Mouse (Mus musculus): ENCODE data around the gene Nat9. TPM values are rescaled to one million over a fixed set of nuclear protein-coding genes. Genes with fewer than 3 reads are reported as not detected.
A peak's percentile ranks its signal among the peaks of the same experiment; 100 is the strongest.

Gene Nat9
- polyA plus RNA-seq, 1 experiment, result 35.3 TPM

GRCm38 (mm10) chr11:115179191-115179590 is 8.5 kb downstream of the Nat9 start:
- WGBS, result 51% methylated on average over 6 of the region's 6 CpGs
- H3K27me3 ChIP-seq (replicated peaks; ENCODE audit: control insufficient read depth, insufficient read depth, low read length), result no peaks in the 10 kb centered on the region
- H3K4me1 ChIP-seq (ENCODE audit: control insufficient read depth, insufficient read depth, low read length), result peaks cover 42% of the 10 kb centered on the region
- DNase-seq, result no peak
- no peak overlapping the region for H3K4me3 ChIP-seq (ENCODE audit: insufficient read depth, low read depth, low read length)
- H3K27ac ChIP-seq (ENCODE audit: insufficient read depth, low read depth, low read length), result peak overlapping the region; percentile 63
- TF ChIP-seq POLR2A (IDR thresholded peaks at IDR 0.05; ENCODE audit: low read depth, low read length) (no peak), CTCF (conservative IDR thresholded peaks at IDR 0.05; ENCODE audit: insufficient read depth, insufficient read length, low read depth, low read length) (no peak)
- no peaks in the 10 kb centered on the region; the same call in 1 of the 2 replicates for H3K36me3 ChIP-seq (ENCODE audit: control insufficient read depth, insufficient read depth, low read length)

GRCm38 (mm10) chr11:115178766-115179165 is 8.9 kb downstream of the Nat9 start:
- Histone ChIP-seq H3K27me3 (replicated peaks; ENCODE audit: control insufficient read depth, insufficient read depth, low read length) (no peaks in the 10 kb centered on the region), H3K27ac (ENCODE audit: insufficient read depth, low read depth, low read length) (peak overlapping the region; percentile 63), H3K36me3 (ENCODE audit: control insufficient read depth, insufficient read depth, low read length) (no peaks in the 10 kb centered on the region; the same call in 1 of the 2 replicates), H3K4me1 (ENCODE audit: control insufficient read depth, insufficient read depth, low read length) (peaks cover 43% of the 10 kb centered on the region), H3K4me3 (ENCODE audit: insufficient read depth, low read depth, low read length) (no peak overlapping the region)
- 50% methylated on average over 2 of the region's 2 CpGs for WGBS
- TF ChIP-seq POLR2A (IDR thresholded peaks at IDR 0.05; ENCODE audit: low read depth, low read length) (no peak), CTCF (conservative IDR thresholded peaks at IDR 0.05; ENCODE audit: insufficient read depth, insufficient read length, low read depth, low read length) (no peak)
- peak; percentile 88 for DNase-seq

GRCm38 (mm10) chr11:115177559-115178195 is 10.0 kb downstream of the Nat9 start:
- peak; percentile 91 for DNase-seq

GRCm38 (mm10) chr11:115176399-115177190 is 11.1 kb downstream of the Nat9 start:
- 58% methylated on average over 24 of the region's 24 CpGs for WGBS
- Histone ChIP-seq H3K4me3 (ENCODE audit: insufficient read depth, low read depth, low read length) (no peak overlapping the region), H3K4me1 (ENCODE audit: control insufficient read depth, insufficient read depth, low read length) (peaks cover 51% of the 10 kb centered on the region), H3K36me3 (ENCODE audit: control insufficient read depth, insufficient read depth, low read length) (no peaks in the 10 kb centered on the region; the same call in 1 of the 2 replicates), H3K27me3 (replicated peaks; ENCODE audit: control insufficient read depth, insufficient read depth, low read length) (no peaks in the 10 kb centered on the region), H3K27ac (ENCODE audit: insufficient read depth, low read depth, low read length) (peak overlapping the region; percentile 10; the same call in 1 of the 2 replicates)
- no peak for DNase-seq
- TF ChIP-seq POLR2A (IDR thresholded peaks at IDR 0.05; ENCODE audit: low read depth, low read length) (no peak), CTCF (conservative IDR thresholded peaks at IDR 0.05; ENCODE audit: insufficient read depth, insufficient read length, low read depth, low read length) (no peak)

More at GRCm38 (mm10) chr11:115177559-115178195, 10.0 kb downstream of the Nat9 start:
- no peaks in the 10 kb centered on the region; the same call in 1 of the 2 replicates for H3K36me3 ChIP-seq (ENCODE audit: control insufficient read depth, insufficient read depth, low read length)
- H3K27ac ChIP-seq (ENCODE audit: insufficient read depth, low read depth, low read length), result peak overlapping the region; percentile 24
- 36% methylated on average over 10 of the region's 10 CpGs for WGBS
- TF ChIP-seq CTCF (conservative IDR thresholded peaks at IDR 0.05; ENCODE audit: insufficient read depth, insufficient read length, low read depth, low read length) (no peak), POLR2A (IDR thresholded peaks at IDR 0.05; ENCODE audit: low read depth, low read length) (no peak)
- H3K27me3 ChIP-seq (replicated peaks; ENCODE audit: control insufficient read depth, insufficient read depth, low read length), result no peaks in the 10 kb centered on the region
- peaks cover 50% of the 10 kb centered on the region for H3K4me1 ChIP-seq (ENCODE audit: control insufficient read depth, insufficient read depth, low read length)
- H3K4me3 ChIP-seq (ENCODE audit: insufficient read depth, low read depth, low read length), result no peak overlapping the region

GRCm38 (mm10) chr11:115173549-115174339 is 13.9 kb downstream of the Nat9 start:
- Histone ChIP-seq H3K4me1 (ENCODE audit: control insufficient read depth, insufficient read depth, low read length) (peaks cover 66% of the 10 kb centered on the region), H3K36me3 (ENCODE audit: control insufficient read depth, insufficient read depth, low read length) (no peaks in the 10 kb centered on the region), H3K27me3 (replicated peaks; ENCODE audit: control insufficient read depth, insufficient read depth, low read length) (no peaks in the 10 kb centered on the region), H3K4me3 (ENCODE audit: insufficient read depth, low read depth, low read length) (no peak overlapping the region), H3K27ac (ENCODE audit: insufficient read depth, low read depth, low read length) (peak overlapping the region; percentile 5; the same call in 1 of the 2 replicates)
- DNase-seq, result no peak
- WGBS, result 24% methylated on average over 16 of the region's 16 CpGs
- no peak for TF ChIP-seq POLR2A (IDR thresholded peaks at IDR 0.05; ENCODE audit: low read depth, low read length)
- TF ChIP-seq CTCF (conservative IDR thresholded peaks at IDR 0.05; ENCODE audit: insufficient read depth, insufficient read length, low read depth, low read length), result no peak

- Histone ChIP-seq H3K27me3 (replicated peaks; ENCODE audit: control insufficient read depth, insufficient read depth, low read length) (no peaks in the 10 kb centered on the region), H3K27ac (ENCODE audit: insufficient read depth, low read depth, low read length) (peak overlapping the region; percentile 6; the same call in 1 of the 2 replicates), H3K36me3 (ENCODE audit: control insufficient read depth, insufficient read depth, low read length) (no peaks in the 10 kb centered on the region), H3K4me3 (ENCODE audit: insufficient read depth, low read depth, low read length) (no peak overlapping the region), H3K4me1 (ENCODE audit: control insufficient read depth, insufficient read depth, low read length) (peaks cover 67% of the 10 kb centered on the region)
- TF ChIP-seq CTCF (conservative IDR thresholded peaks at IDR 0.05; ENCODE audit: insufficient read depth, insufficient read length, low read depth, low read length), result no peak
- TF ChIP-seq POLR2A (IDR thresholded peaks at IDR 0.05; ENCODE audit: low read depth, low read length), result no peak
- 43% methylated on average over 4 of the region's 4 CpGs for WGBS
- DNase-seq, result peak; percentile 86
These were observed 14.8 kb downstream of the Nat9 start for GRCm38 (mm10) chr11:115172825-115173287.

Measured in kidney, adult 2 months (tissue).